Mouse (Mus musculus) mature B cell (primary cell): Measurements from ENCODE around the gene Zeb2.
"Not testable (repeated sequence)": the region's sequence is repeated elsewhere in the genome, so short reads cannot be mapped to it uniquely, and the experiment has no call there.

Source experiments
- in situ Hi-C: fragments of 300-500 bp; cut with MboI; formaldehyde crosslinking; loops from 2 replicates; pipeline ENCODE4 v1.14.3; 2019

The Zeb2 gene

GRCm38 (mm10) chr2:45112021-45112747 lies 5.0 kb downstream of the Zeb2 start:
- in situ Hi-C loops = no loop called here

- in situ Hi-C loops = not testable (repeated sequence)
Measured at GRCm38 (mm10) chr2:45111571-45111970, 5.6 kb downstream of the Zeb2 start.

GRCm38 (mm10) chr2:45110757-45111411 lies 6.3 kb downstream of the Zeb2 start:
- in situ Hi-C loops = no loop called here

- in situ Hi-C loops = no loop called here
Measured at GRCm38 (mm10) chr2:45109951-45110756, 7.0 kb downstream of the Zeb2 start.

- in situ Hi-C loops = no loop called here
Measured at GRCm38 (mm10) chr2:45109161-45109950, 7.8 kb downstream of the Zeb2 start.

GRCm38 (mm10) chr2:45108521-45109091 lies 8.6 kb downstream of the Zeb2 start:
- in situ Hi-C loops = no loop called here

- in situ Hi-C loops = no loop called here
Measured at GRCm38 (mm10) chr2:45107555-45107954, 9.6 kb downstream of the Zeb2 start.

GRCm38 (mm10) chr2:45105922-45106851 lies 11.0 kb downstream of the Zeb2 start:
- in situ Hi-C loops = no loop called here

- in situ Hi-C loops = no loop called here
Measured at GRCm38 (mm10) chr2:45105281-45105721, 11.9 kb downstream of the Zeb2 start.

- in situ Hi-C loops = no loop called here
Measured at GRCm38 (mm10) chr2:45104511-45105055, 12.6 kb downstream of the Zeb2 start.

GRCm38 (mm10) chr2:45104066-45104465 lies 13.1 kb downstream of the Zeb2 start:
- in situ Hi-C loops = no loop called here

- in situ Hi-C loops = no loop called here
Measured at GRCm38 (mm10) chr2:45103021-45103983, 13.9 kb downstream of the Zeb2 start.

- in situ Hi-C loops = no loop called here
Measured at GRCm38 (mm10) chr2:45102191-45102638, 15.0 kb downstream of the Zeb2 start.

GRCm38 (mm10) chr2:45101586-45101985 lies 15.6 kb downstream of the Zeb2 start:
- in situ Hi-C loops = no loop called here

- in situ Hi-C loops = no loop called here
Measured at GRCm38 (mm10) chr2:45101040-45101439, 16.2 kb downstream of the Zeb2 start.

GRCm38 (mm10) chr2:45100628-45101027 lies 16.6 kb downstream of the Zeb2 start:
- in situ Hi-C loops = no loop called here

- in situ Hi-C loops = no loop called here
Measured at GRCm38 (mm10) chr2:45100017-45100416, 17.2 kb downstream of the Zeb2 start.

- in situ Hi-C loops = no loop called here
Measured at GRCm38 (mm10) chr2:45099081-45099480, 18.1 kb downstream of the Zeb2 start.

- in situ Hi-C loops = no loop called here
Measured at GRCm38 (mm10) chr2:45097969-45098368, 19.2 kb downstream of the Zeb2 start.
